Mouse (Mus musculus) G1E (cell line): ENCODE results near the gene Skiv2l.

Experiments
- CTCF ChIP-seq: IDR thresholded peaks from 2 replicates; pipeline ENCODE4 v1.5.1; 2012; ENCODE audit warnings: low read depth, low read length, inconsistent platforms, mixed read lengths
- GATA1 ChIP-seq: IDR thresholded peaks from 2 replicates; pipeline ENCODE4 v1.6.1; 2012; ENCODE audit warnings: borderline replicate concordance, low read length, inconsistent platforms, mixed read lengths
- POLR2AphosphoS5 ChIP-seq: IDR thresholded peaks from 2 replicates; pipeline ENCODE4 v1.6.1; 2012; ENCODE audit warnings: low read depth, low read length, inconsistent platforms; ENCODE audit not compliant: insufficient replicate concordance
- TAL1 ChIP-seq: conservative IDR thresholded peaks from 2 replicates; pipeline ENCODE4 v1.6.1; 2012; ENCODE audit warnings: low read depth, low read length, inconsistent platforms, mixed read lengths

DNA sequence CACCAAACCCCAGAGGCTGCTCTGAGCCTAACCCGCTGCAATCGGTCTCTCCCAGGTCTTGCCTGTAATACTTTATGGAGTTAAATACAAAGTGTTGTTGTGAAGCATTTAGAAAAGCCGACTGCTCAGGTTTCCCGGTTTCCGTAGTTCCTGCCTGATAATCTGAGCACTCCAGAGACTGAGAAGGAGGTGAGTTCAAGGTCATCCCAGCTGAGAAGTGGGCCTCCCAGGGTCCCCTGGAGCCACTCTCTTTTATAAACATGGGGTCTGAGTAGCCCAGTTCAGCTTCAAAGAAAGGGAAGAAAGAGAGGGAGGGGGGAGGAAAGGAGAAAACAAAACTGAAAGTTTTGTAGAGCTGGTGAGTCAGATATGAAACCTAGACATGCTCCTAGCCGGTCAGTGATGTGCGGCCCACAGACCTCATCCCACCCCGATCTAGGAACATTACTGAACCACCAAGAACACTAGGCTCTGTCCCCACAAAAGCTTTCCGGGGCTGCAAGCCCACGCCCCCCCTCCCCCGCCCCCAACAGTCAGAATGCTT is 29.4 kb upstream of the Skiv2l start, which contains the start of gene Zbtb12:
- no peak for TF ChIP-seq CTCF
- TF ChIP-seq TAL1 = no peak
- no peak for TF ChIP-seq GATA1
- no peak for TF ChIP-seq POLR2AphosphoS5
